Mouse (Mus musculus): ENCODE measurements around the gene Gm20431. TPM values are rescaled to one million over a fixed set of nuclear protein-coding genes. Genes with fewer than 3 reads are reported as not detected.

Gene Gm20431
- polyA plus RNA-seq, 1 experiment from 2014 or later: 8.8 TPM

DNA sequence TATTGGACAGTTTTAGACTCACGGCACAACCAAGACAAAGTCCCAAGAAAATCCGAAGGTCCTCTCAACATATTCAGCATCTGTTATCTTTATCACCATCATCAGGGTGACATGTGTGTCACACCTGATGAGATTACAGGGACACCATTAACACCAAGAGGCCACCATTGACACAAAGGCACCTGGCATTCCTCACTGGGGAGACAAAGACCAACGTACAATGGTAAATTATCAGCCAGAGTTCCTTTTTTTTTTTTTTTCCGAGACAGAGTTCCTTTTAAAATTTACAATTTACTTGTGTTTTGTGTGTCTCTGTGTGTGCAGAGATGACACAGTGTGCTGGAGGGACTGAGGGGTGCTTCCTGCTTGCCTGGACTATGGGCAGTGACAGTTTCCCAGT, 8.1 kb upstream of the Gm20431 start:
- no peak overlapping the region for H3K4me2 ChIP-seq (replicated peaks; ENCODE audit: low read depth)
- no peak for TF ChIP-seq CTCF (IDR thresholded peaks at IDR 0.05; ENCODE audit: low read depth)
- no peaks in the 10 kb centered on the region for H3K27me3 ChIP-seq (replicated peaks; ENCODE audit: control insufficient read depth, insufficient read depth, low read length)
- H3K27ac ChIP-seq (ENCODE audit: low read depth, low read length): no peak overlapping the region
- no peaks in the 10 kb centered on the region for H3K4me1 ChIP-seq (replicated peaks; ENCODE audit: control insufficient read depth, insufficient read depth, low read length)
- H3K4me3 ChIP-seq (ENCODE audit: low read depth, low read length): no peak overlapping the region
- H3K36me3 ChIP-seq (ENCODE audit: control insufficient read depth, insufficient read depth): no peaks in the 10 kb centered on the region
- no peaks in the 10 kb centered on the region for H3K9me3 ChIP-seq (ENCODE audit: control insufficient read depth)
- no peak for ATAC-seq
- 46% methylated on average over 4 of the region's 4 CpGs for WGBS
- no peak overlapping the region for H3K9ac ChIP-seq (ENCODE audit: low read depth, low read length)

DNA sequence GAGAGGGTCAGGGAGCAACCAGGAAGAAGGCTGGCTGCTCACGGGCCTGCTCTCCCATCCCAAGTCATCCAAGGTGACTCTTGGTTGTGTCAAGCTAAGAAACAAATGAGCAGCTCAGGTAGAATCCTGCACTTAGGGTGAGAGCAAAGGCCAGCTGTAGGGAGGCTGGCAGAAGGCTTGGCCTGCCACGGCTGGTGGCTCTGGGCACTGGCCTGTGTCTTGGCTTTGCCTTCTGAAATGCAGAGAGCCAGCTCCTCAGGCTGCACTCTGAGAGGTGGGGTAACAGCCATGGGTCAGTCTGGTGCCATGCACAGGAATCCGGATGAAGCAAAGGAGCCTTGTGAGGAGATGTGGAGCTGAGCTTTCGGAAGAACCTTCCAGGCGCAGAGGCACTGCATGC, 7.1 kb upstream of the Gm20431 start:
- H3K9ac ChIP-seq (ENCODE audit: low read depth, low read length): no peak overlapping the region
- H3K4me3 ChIP-seq (ENCODE audit: low read depth, low read length): no peak overlapping the region
- no peak overlapping the region for H3K27ac ChIP-seq (ENCODE audit: low read depth, low read length)
- no peak overlapping the region for H3K4me2 ChIP-seq (replicated peaks; ENCODE audit: low read depth)
- no peak for ATAC-seq
- no peak for TF ChIP-seq CTCF (IDR thresholded peaks at IDR 0.05; ENCODE audit: low read depth)
- no peaks in the 10 kb centered on the region for H3K9me3 ChIP-seq (ENCODE audit: control insufficient read depth)
- no peaks in the 10 kb centered on the region for H3K27me3 ChIP-seq (replicated peaks; ENCODE audit: control insufficient read depth, insufficient read depth, low read length)
- no peaks in the 10 kb centered on the region for H3K4me1 ChIP-seq (replicated peaks; ENCODE audit: control insufficient read depth, insufficient read depth, low read length)
- WGBS: 85% methylated on average over 5 of the region's 5 CpGs
- H3K36me3 ChIP-seq (ENCODE audit: control insufficient read depth, insufficient read depth): no peaks in the 10 kb centered on the region

DNA sequence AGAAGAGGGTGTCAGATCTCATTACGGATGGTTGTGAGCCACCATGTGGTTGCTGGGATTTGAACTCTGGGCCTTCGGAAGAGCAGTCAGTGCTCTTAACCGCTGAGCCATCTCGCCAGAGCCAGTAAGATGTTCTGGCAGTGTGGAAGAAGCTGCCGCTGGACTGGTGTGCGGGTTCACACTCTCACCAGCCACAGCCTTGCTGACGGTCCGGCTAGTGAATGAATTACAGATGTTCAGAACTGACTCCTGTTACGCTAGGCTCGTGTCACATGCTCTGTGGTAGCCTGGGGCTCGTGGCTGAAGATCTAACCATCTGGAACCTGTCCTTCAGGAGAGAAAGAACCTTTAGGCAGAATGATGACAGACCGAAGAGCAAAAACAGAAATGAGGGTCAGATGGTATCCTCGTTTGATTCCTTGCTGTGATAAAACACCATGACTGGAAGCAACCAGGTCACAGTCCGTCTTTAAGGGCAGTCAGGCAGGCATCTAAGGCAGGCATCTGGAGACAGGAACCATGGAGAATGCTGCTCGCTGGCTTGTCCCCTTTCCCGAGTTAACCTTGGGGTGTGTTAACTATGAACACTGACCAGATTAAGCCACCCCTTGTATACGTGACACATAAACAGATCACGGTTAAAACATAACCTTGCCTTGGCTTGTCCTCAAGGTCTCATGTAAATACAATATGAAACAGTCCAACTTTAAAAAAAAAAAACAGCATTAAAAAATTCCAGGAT, 4.8 kb upstream of the Gm20431 start:
- Histone ChIP-seq H3K36me3 (ENCODE audit: control insufficient read depth, insufficient read depth) (no peaks in the 10 kb centered on the region), H3K27me3 (replicated peaks; ENCODE audit: control insufficient read depth, insufficient read depth, low read length) (no peaks in the 10 kb centered on the region), H3K4me1 (replicated peaks; ENCODE audit: control insufficient read depth, insufficient read depth, low read length) (peaks cover 8% of the 10 kb centered on the region), H3K27ac (ENCODE audit: low read depth, low read length) (no peak overlapping the region), H3K4me2 (replicated peaks; ENCODE audit: low read depth) (no peak overlapping the region), H3K4me3 (ENCODE audit: low read depth, low read length) (no peak overlapping the region), H3K9me3 (ENCODE audit: control insufficient read depth) (no peaks in the 10 kb centered on the region), H3K9ac (ENCODE audit: low read depth, low read length) (no peak overlapping the region)
- no peak for ATAC-seq
- TF ChIP-seq CTCF (IDR thresholded peaks at IDR 0.05; ENCODE audit: low read depth): no peak
- WGBS: 78% methylated on average over 18 of the region's 18 CpGs

DNA sequence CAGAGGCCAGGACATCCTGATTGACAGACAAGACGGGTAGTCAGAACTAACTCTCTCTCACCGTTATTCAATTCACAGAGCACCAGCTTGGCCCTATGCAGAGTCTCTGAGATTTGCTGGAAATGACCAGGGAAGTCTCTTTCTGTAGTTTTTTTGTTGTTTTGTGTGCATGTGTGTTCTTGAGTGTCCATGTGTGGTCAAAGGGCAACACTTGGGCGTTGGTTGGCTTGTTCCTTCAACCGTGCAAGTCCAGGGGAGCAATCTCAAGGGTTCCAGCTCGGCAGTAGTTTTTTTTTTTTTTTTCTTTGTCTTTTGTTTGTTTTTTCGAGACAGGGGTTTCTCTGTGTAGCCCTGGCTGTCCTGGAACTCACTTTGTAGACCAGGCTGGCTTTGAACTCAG, 1.4 kb upstream of the Gm20431 start:
- Histone ChIP-seq H3K9me3 (ENCODE audit: control insufficient read depth) (no peaks in the 10 kb centered on the region), H3K4me1 (replicated peaks; ENCODE audit: control insufficient read depth, insufficient read depth, low read length) (peaks cover 24% of the 10 kb centered on the region), H3K4me3 (ENCODE audit: low read depth, low read length) (no peak overlapping the region), H3K27me3 (replicated peaks; ENCODE audit: control insufficient read depth, insufficient read depth, low read length) (no peaks in the 10 kb centered on the region), H3K9ac (ENCODE audit: low read depth, low read length) (no peak overlapping the region), H3K27ac (ENCODE audit: low read depth, low read length) (no peak overlapping the region), H3K36me3 (ENCODE audit: control insufficient read depth, insufficient read depth) (peaks cover 4% of the 10 kb centered on the region; the same call in 1 of the 2 replicates), H3K4me2 (replicated peaks; ENCODE audit: low read depth) (no peak overlapping the region)
- TF ChIP-seq CTCF (IDR thresholded peaks at IDR 0.05; ENCODE audit: low read depth): no peak
- 55% methylated on average over 6 of the region's 6 CpGs for WGBS
- ATAC-seq: no peak

DNA sequence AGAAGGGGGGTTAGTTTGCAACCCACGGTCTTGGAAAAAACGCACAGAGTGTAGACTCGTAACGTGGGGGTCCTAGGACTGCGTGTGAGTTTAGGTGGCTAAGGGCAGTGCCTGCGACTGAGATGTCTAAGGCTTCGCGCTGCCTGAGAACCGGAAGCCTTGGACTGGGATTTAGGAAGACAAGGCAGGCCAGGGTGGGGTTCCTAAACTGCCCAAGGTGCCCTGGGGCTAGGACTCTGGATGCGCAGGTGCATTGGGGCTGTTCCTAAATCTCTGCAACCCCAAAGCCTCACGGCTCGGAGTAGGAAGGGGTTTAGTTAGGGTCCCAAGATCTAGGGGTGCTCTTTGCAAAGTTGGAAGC, 705 bp downstream of the Gm20431 start:
- Histone ChIP-seq H3K4me2 (replicated peaks; ENCODE audit: low read depth) (peak overlapping the region; percentile 93), H3K4me1 (replicated peaks; ENCODE audit: control insufficient read depth, insufficient read depth, low read length) (peaks cover 24% of the 10 kb centered on the region), H3K36me3 (ENCODE audit: control insufficient read depth, insufficient read depth) (peaks cover 4% of the 10 kb centered on the region; the same call in 1 of the 2 replicates), H3K27me3 (replicated peaks; ENCODE audit: control insufficient read depth, insufficient read depth, low read length) (no peaks in the 10 kb centered on the region), H3K27ac (ENCODE audit: low read depth, low read length) (peak overlapping the region; percentile 60; the same call in 1 of the 2 replicates), H3K4me3 (ENCODE audit: low read depth, low read length) (peak overlapping the region; percentile 74), H3K9me3 (ENCODE audit: control insufficient read depth) (no peaks in the 10 kb centered on the region), H3K9ac (ENCODE audit: low read depth, low read length) (peak overlapping the region; percentile 74)
- whole genome bisulfite sequencing: 4% methylated on average over 12 of the region's 12 CpGs
- no peak for ATAC-seq
- TF ChIP-seq CTCF (IDR thresholded peaks at IDR 0.05; ENCODE audit: low read depth): no peak

DNA sequence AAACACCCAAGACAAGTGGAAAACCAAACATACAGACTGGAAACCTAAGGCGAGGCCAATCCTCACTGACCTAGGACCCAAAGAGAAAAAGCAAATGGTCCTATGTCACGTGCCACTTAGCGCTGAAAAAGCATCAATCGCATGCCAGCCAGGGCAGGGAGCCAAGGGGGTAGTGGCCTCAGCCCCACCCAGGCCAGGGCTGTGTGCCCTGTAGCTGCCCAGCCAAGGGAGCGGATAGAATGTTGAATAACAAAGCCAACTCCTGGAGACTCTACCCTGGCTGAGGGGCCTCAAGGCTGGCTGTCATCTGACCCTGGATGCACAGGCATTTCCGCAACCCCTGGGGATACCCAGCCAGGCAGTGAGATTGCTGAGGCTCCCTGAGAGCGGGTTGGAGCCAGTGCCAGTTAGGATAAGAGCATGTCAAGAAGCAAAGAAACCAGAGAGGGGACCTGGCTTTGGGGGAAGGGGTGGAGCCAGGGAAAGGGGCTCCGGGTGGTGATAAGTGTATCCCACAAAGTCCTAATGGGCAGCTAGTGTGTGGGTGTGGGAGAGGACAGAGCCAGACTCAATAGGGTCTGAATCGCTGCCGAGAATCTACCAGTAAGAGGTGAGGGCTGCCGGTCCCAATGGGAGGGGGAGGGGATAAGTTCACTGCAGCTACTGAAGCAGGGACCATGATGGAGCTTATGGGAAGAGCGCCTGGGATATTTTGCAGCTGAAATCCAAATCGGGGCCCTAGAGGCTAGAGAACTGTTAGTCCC, 1.3 kb downstream of the Gm20431 start:
- ATAC-seq: no peak
- Histone ChIP-seq H3K9ac (ENCODE audit: low read depth, low read length) (no peak overlapping the region), H3K27me3 (replicated peaks; ENCODE audit: control insufficient read depth, insufficient read depth, low read length) (no peaks in the 10 kb centered on the region), H3K9me3 (ENCODE audit: control insufficient read depth) (no peaks in the 10 kb centered on the region), H3K4me2 (replicated peaks; ENCODE audit: low read depth) (peak overlapping the region; percentile 93), H3K4me1 (replicated peaks; ENCODE audit: control insufficient read depth, insufficient read depth, low read length) (peaks cover 24% of the 10 kb centered on the region), H3K4me3 (ENCODE audit: low read depth, low read length) (peak overlapping the region; percentile 74), H3K36me3 (ENCODE audit: control insufficient read depth, insufficient read depth) (peaks cover 4% of the 10 kb centered on the region; the same call in 1 of the 2 replicates), H3K27ac (ENCODE audit: low read depth, low read length) (no peak overlapping the region)
- WGBS: 20% methylated on average over 13 of the region's 13 CpGs
- no peak for TF ChIP-seq CTCF (IDR thresholded peaks at IDR 0.05; ENCODE audit: low read depth)
